Mouse (Mus musculus) midbrain, embryonic 14.5 days (tissue): ENCODE results near the gene Hhipl1. TPM values are rescaled to one million over a fixed set of nuclear protein-coding genes. Genes with fewer than 3 reads are reported as not detected.
A peak's percentile ranks its signal among the peaks of the same experiment; 100 is the strongest.

Experiments used
- ATAC-seq: fragments of 200-750 bp; cut with Nextera tagmentation; 2 replicates; pipeline ENCODE4 v1.8.0; 2017; ENCODE audit warnings: moderate number of reproducible peaks, moderate library complexity; ENCODE audit not compliant: low FRiP score, low TSS enrichment
- DNase-seq: peaks from one replicate; pipeline ENCODE4 v3.0.0-alpha.2; 2015
- H3K27ac ChIP-seq: fragments of 300-500 bp; sonication (generic); replicated peaks from 2 replicates; pipeline ENCODE4 v1.5.1; 2014; ENCODE audit warnings: mild to moderate bottlenecking, low read depth, low read length, moderate library complexity
- H3K27me3 ChIP-seq: fragments of 300-500 bp; sonication (generic); 2 replicates; pipeline ENCODE4 v1.6.1; 2014; ENCODE audit warnings: low read length, control low read depth, mixed read lengths; ENCODE audit not compliant: control insufficient read depth, insufficient read depth
- H3K36me3 ChIP-seq: fragments of 300-500 bp; sonication (generic); 2 replicates; pipeline ENCODE4 v1.6.1; 2014; ENCODE audit warnings: low read length, control low read depth; ENCODE audit not compliant: control insufficient read depth, insufficient read depth
- H3K4me1 ChIP-seq: fragments of 300-500 bp; sonication (generic); 2 replicates; pipeline ENCODE4 v1.6.1; 2014; ENCODE audit warnings: mild to moderate bottlenecking, antibody characterized with exemption, low read length, control low read depth; ENCODE audit not compliant: control insufficient read depth, insufficient read depth
- H3K4me2 ChIP-seq: fragments of 300-500 bp; sonication (generic); 2 replicates; pipeline ENCODE4 v1.6.1; 2014; ENCODE audit warnings: mild to moderate bottlenecking, low read length, moderate library complexity
- H3K4me3 ChIP-seq: fragments of 300-500 bp; sonication (generic); replicated peaks from 2 replicates; pipeline ENCODE4 v1.5.1; 2014; ENCODE audit warnings: low read depth, low read length
- H3K9ac ChIP-seq: fragments of 300-500 bp; sonication (generic); replicated peaks from 2 replicates; pipeline ENCODE4 v1.6.1; 2014; ENCODE audit warnings: mild to moderate bottlenecking, low read length, moderate library complexity
- H3K9me3 ChIP-seq: fragments of 300-500 bp; sonication (generic); 2 replicates; pipeline ENCODE4 v1.6.1; 2016; ENCODE audit warnings: low read length, control low read depth, mixed read lengths; ENCODE audit not compliant: control insufficient read depth
- WGBS: fragments of 180-500 bp; shearing (Covaris S2); extraction: QIAGEN DNeasy Blood & Tissue Kit; methylation state at CpG from one replicate; pipeline ENCODE4 v1.1.7; 2014; 5-methylcytosine and 5-hydroxymethylcytosine counted together
- polyA plus RNA-seq: library from polyadenylated mRNA; unstranded; fragments of >200 nt; fragmentation: Nextera tagmentation; extraction: Ambion mirVana; gene quantifications from 2 replicates; pipeline ENCODE4 v1.2.1, GENCODE M21; 2014

Gene Hhipl1
- polyA plus RNA-seq, 1 experiment from 2014 or later = 1.6 TPM

GRCm38 (mm10) chr12:108269699-108270098, 36.4 kb upstream of the Hhipl1 start:
- Histone ChIP-seq H3K9me3 (no peaks in the 10 kb centered on the region), H3K27ac (no peak overlapping the region), H3K27me3 (no peaks in the 10 kb centered on the region), H3K4me1 (peaks cover 82% of the 10 kb centered on the region), H3K4me2 (no peak overlapping the region), H3K4me3 (no peak overlapping the region), H3K9ac (no peak overlapping the region), H3K36me3 (no peaks in the 10 kb centered on the region)
- ATAC-seq (no peak), DNase-seq (no peak)
- WGBS = 86% methylated on average over 5 of the region's 5 CpGs

GRCm38 (mm10) chr12:108270240-108270919, 35.7 kb upstream of the Hhipl1 start:
- Histone ChIP-seq H3K36me3 (no peaks in the 10 kb centered on the region), H3K4me1 (peaks cover 75% of the 10 kb centered on the region), H3K27ac (0 out of 2 replicates have a peak overlapping the region, but pooled peaks have one; percentile 42), H3K4me3 (0 out of 2 replicates have a peak overlapping the region, but pooled peaks have one; percentile 83), H3K27me3 (no peaks in the 10 kb centered on the region), H3K9ac (peak overlapping the region; percentile 14; the same call in 1 of the 2 replicates), H3K4me2 (peak overlapping the region; percentile 98), H3K9me3 (no peaks in the 10 kb centered on the region)
- WGBS = 45% methylated on average over 13 of the region's 13 CpGs
- DNase-seq = no peak
- ATAC-seq = no peak

- no peak overlapping the region; the same call in 1 of the 2 replicates for H3K27ac ChIP-seq
- H3K4me3 ChIP-seq = peak overlapping the region; percentile 83
- H3K4me1 ChIP-seq = peaks cover 63% of the 10 kb centered on the region
- H3K27me3 ChIP-seq = no peaks in the 10 kb centered on the region
- H3K9me3 ChIP-seq = no peaks in the 10 kb centered on the region
- H3K9ac ChIP-seq = peak overlapping the region; percentile 90; the same call in 1 of the 2 replicates
- H3K4me2 ChIP-seq = peak overlapping the region; percentile 98
- no peak for ATAC-seq
- WGBS = 60% methylated on average over 16 of the region's 16 CpGs
- H3K36me3 ChIP-seq = no peaks in the 10 kb centered on the region
- no peak for DNase-seq
Measured at GRCm38 (mm10) chr12:108271351-108272142, 34.5 kb upstream of the Hhipl1 start.

- H3K36me3 ChIP-seq = no peaks in the 10 kb centered on the region
- H3K4me2 ChIP-seq = peak overlapping the region; percentile 98
- H3K27me3 ChIP-seq = no peaks in the 10 kb centered on the region
- 48% methylated on average over 7 of the region's 7 CpGs for WGBS
- peak overlapping the region; percentile 83 for H3K4me3 ChIP-seq
- H3K27ac ChIP-seq = no peak overlapping the region
- H3K9ac ChIP-seq = peak overlapping the region; percentile 90
- DNase-seq (no peak), ATAC-seq (no peak)
- no peaks in the 10 kb centered on the region for H3K9me3 ChIP-seq
- peaks cover 63% of the 10 kb centered on the region for H3K4me1 ChIP-seq
Measured at GRCm38 (mm10) chr12:108272143-108272635, 33.9 kb upstream of the Hhipl1 start.

GRCm38 (mm10) chr12:108273466-108274312, 32.4 kb upstream of the Hhipl1 start:
- Histone ChIP-seq H3K27ac (peak overlapping the region; percentile 98; the same call in 1 of the 2 replicates), H3K9me3 (no peaks in the 10 kb centered on the region), H3K27me3 (no peaks in the 10 kb centered on the region), H3K4me2 (peak overlapping the region; percentile 98), H3K9ac (peak overlapping the region; percentile 90), H3K4me3 (peak overlapping the region; percentile 83), H3K36me3 (no peaks in the 10 kb centered on the region), H3K4me1 (peaks cover 70% of the 10 kb centered on the region)
- ATAC-seq = no peak
- peak; percentile 28 for DNase-seq
- 3% methylated on average over 21 of the region's 21 CpGs for WGBS

- Histone ChIP-seq H3K4me1 (peaks cover 74% of the 10 kb centered on the region), H3K9ac (peak overlapping the region; percentile 90), H3K36me3 (no peaks in the 10 kb centered on the region), H3K4me2 (peak overlapping the region; percentile 98), H3K27ac (peak overlapping the region; percentile 98), H3K4me3 (peak overlapping the region; percentile 83), H3K9me3 (no peaks in the 10 kb centered on the region), H3K27me3 (no peaks in the 10 kb centered on the region)
- no peak for ATAC-seq
- DNase-seq = peak; percentile 37
- WGBS = 1% methylated on average over 25 of the region's 35 CpGs
Measured at GRCm38 (mm10) chr12:108274313-108274595, 31.8 kb upstream of the Hhipl1 start.

GRCm38 (mm10) chr12:108274661-108275507, 31.2 kb upstream of the Hhipl1 start, which contains the start of gene Ccdc85c:
Gene Ccdc85c (minus strand): TSS chr12:108275425.
- ATAC-seq = no peak
- H3K9ac ChIP-seq = peak within 1 kb of the TSS; percentile 90
- H3K4me3 ChIP-seq = peak within 1 kb of the TSS; percentile 83
- H3K27ac ChIP-seq = peak within 1 kb of the TSS; percentile 98
- peak within 1 kb of the TSS; percentile 98 for H3K4me2 ChIP-seq
- no peaks in the 10 kb centered on the region for H3K27me3 ChIP-seq
- no peaks in the 10 kb centered on the region for H3K36me3 ChIP-seq
- H3K9me3 ChIP-seq = no peaks in the 10 kb centered on the region
- WGBS = 0% methylated on average over 67 of the region's 120 CpGs
- H3K4me1 ChIP-seq = peaks cover 68% of the 10 kb centered on the region
- no peak for DNase-seq
